8 mouse cellular contexts compared by ENCODE assay signal in the genomic region with DNA sequence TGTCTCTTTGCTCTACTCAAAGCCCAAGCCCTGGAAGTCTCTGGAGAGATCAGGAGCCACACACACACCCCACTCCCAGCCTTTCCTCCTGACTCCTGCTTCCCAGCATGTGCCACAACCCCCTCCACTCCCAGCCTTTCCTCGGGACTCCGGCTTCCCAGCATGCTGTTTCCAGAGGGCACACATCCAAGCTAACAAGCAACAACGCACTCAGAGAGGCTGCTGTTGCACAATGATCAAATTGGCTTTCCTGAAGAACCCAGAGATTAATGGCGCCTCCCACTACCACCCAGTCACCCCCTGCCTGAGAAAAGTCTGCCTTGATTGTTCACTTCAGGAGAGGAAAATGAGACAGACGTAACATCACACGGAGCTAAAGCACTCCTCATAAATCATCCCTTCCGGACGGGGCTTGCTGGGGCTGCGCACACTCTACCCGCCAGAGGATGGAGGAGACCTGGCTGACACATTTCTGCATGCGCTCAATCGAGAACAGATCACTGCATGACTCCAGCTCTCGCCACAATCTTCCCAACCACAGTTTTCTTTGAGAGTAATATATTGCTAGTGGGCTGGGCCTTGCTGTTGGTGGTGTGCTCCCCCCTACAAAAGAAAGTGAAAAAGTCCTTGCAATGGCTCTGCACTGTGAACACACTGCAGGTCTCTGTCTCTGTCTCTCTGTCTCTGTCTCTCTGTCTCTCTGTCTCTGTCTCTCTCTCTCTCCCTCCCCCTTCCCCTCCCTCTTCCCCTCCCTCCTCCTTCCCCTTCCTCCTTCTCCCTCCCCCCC.
A peak's percentile ranks its signal among the peaks of the same experiment; 100 is the strongest.
DNase-seq lines count a peak whose midpoint lies in the region; ATAC-seq and TF ChIP-seq lines count a peak whose summit lies in the region.

No protein-coding gene starts in this region.

- peak; percentile 89 for ATAC-seq in hindbrain, embryonic 11.5 days (ENCODE audit: low FRiP score)
- no peak for ATAC-seq in heart, postnatal 0 days (ENCODE audit: insufficient read depth, low read depth)
- ATAC-seq in limb, embryonic 15.5 days (ENCODE audit: insufficient number of reproducible peaks, low FRiP score, low TSS enrichment, low read depth) = peak; percentile 48; the same call in 1 of the 2 replicates
- peak; percentile 78; the same call in 1 of the 2 replicates for ATAC-seq in stomach, embryonic 14.5 days (ENCODE audit: insufficient number of reproducible peaks, insufficient read depth, low FRiP score, low read depth)

- peak overlapping the region; percentile 29; the same call in 1 of the 2 replicates for H3K4me2 ChIP-seq in hindbrain, embryonic 11.5 days (replicated peaks; ENCODE audit: low read depth, low read length)
- peak overlapping the region; percentile 28; the same call in 1 of the 2 replicates for H3K4me2 ChIP-seq in heart, postnatal 0 days (ENCODE audit: low read depth, low read length)
- peak overlapping the region; percentile 46 for H3K4me2 ChIP-seq in limb, embryonic 15.5 days
- peak overlapping the region; percentile 35 for H3K4me2 ChIP-seq in stomach, embryonic 14.5 days (replicated peaks; ENCODE audit: low read depth, low read length)

- TF ChIP-seq CTCF in heart, postnatal 0 days (IDR thresholded peaks at IDR 0.05; ENCODE audit: low read depth) = no peak

- no peak overlapping the region for H3K4me3 ChIP-seq in hindbrain, embryonic 11.5 days (ENCODE audit: low read depth, low read length)
- H3K4me3 ChIP-seq in hindbrain, embryonic 10.5 days = no peak overlapping the region
- H3K4me3 ChIP-seq in heart, postnatal 0 days (ENCODE audit: low read depth, low read length) = no peak overlapping the region
- peak overlapping the region; percentile 22 for H3K4me3 ChIP-seq in limb, embryonic 15.5 days
- H3K4me3 ChIP-seq in stomach, embryonic 14.5 days (ENCODE audit: low read depth, low read length) = no peak overlapping the region

- TF ChIP-seq EP300 in heart, postnatal 0 days (IDR thresholded peaks at IDR 0.05; ENCODE audit: low read depth) = no peak

- no peak overlapping the region for H3K9ac ChIP-seq in hindbrain, embryonic 11.5 days (ENCODE audit: low read depth, low read length)
- H3K9ac ChIP-seq in heart, postnatal 0 days (replicated peaks; ENCODE audit: low read depth, low read length) = no peak overlapping the region
- H3K9ac ChIP-seq in limb, embryonic 15.5 days = no peak overlapping the region; the same call in 1 of the 2 replicates
- no peak overlapping the region for H3K9ac ChIP-seq in stomach, embryonic 14.5 days (replicated peaks; ENCODE audit: low read depth, low read length)

- WGBS in hindbrain, embryonic 11.5 days = 31% methylated on average over 13 of the region's 13 CpGs
- 43% methylated on average over 13 of the region's 13 CpGs for WGBS in hindbrain, embryonic 10.5 days
- 33% methylated on average over 13 of the region's 13 CpGs for WGBS in heart, postnatal 0 days
- 5% methylated on average over 13 of the region's 13 CpGs for WGBS in limb, embryonic 15.5 days
- WGBS in stomach, embryonic 14.5 days = 14% methylated on average over 13 of the region's 13 CpGs

- no peak overlapping the region for H3K27ac ChIP-seq in hindbrain, embryonic 11.5 days (ENCODE audit: low read depth, low read length)
- H3K27ac ChIP-seq in hindbrain, embryonic 10.5 days = no peak overlapping the region
- H3K27ac ChIP-seq in heart, postnatal 0 days (ENCODE audit: low read depth) = no peak overlapping the region
- peak overlapping the region; percentile 33; the same call in 1 of the 2 replicates for H3K27ac ChIP-seq in limb, embryonic 15.5 days
- no peak overlapping the region for H3K27ac ChIP-seq in stomach, embryonic 14.5 days (ENCODE audit: low read length)

- no peaks in the 10 kb centered on the region for H3K36me3 ChIP-seq in hindbrain, embryonic 11.5 days (ENCODE audit: control insufficient read depth, insufficient read depth, low read length)
- H3K36me3 ChIP-seq in hindbrain, embryonic 10.5 days = no peaks in the 10 kb centered on the region
- H3K36me3 ChIP-seq in heart, postnatal 0 days (replicated peaks; ENCODE audit: control insufficient read depth, insufficient read depth, low read length) = no peaks in the 10 kb centered on the region
- H3K36me3 ChIP-seq in limb, embryonic 15.5 days = no peaks in the 10 kb centered on the region
- H3K36me3 ChIP-seq in stomach, embryonic 14.5 days (ENCODE audit: control insufficient read depth, insufficient read depth, low read length) = no peaks in the 10 kb centered on the region

- no peaks in the 10 kb centered on the region for H3K27me3 ChIP-seq in hindbrain, embryonic 11.5 days (ENCODE audit: control insufficient read depth, insufficient read depth, low read length)
- no peaks in the 10 kb centered on the region for H3K27me3 ChIP-seq in hindbrain, embryonic 10.5 days (ENCODE audit: insufficient read depth, poor library complexity, severe bottlenecking)
- H3K27me3 ChIP-seq in heart, postnatal 0 days (ENCODE audit: control insufficient read depth, insufficient read depth, low read length) = no peaks in the 10 kb centered on the region
- no peaks in the 10 kb centered on the region for H3K27me3 ChIP-seq in limb, embryonic 15.5 days
- no peaks in the 10 kb centered on the region for H3K27me3 ChIP-seq in stomach, embryonic 14.5 days (ENCODE audit: control insufficient read depth, insufficient read depth, low read length)

- no peaks in the 10 kb centered on the region for H3K9me3 ChIP-seq in hindbrain, embryonic 11.5 days (ENCODE audit: control insufficient read depth, low read length)
- no peaks in the 10 kb centered on the region for H3K9me3 ChIP-seq in hindbrain, embryonic 10.5 days
- no peaks in the 10 kb centered on the region for H3K9me3 ChIP-seq in heart, postnatal 0 days (replicated peaks; ENCODE audit: control insufficient read depth, low read length)
- H3K9me3 ChIP-seq in limb, embryonic 15.5 days = no peaks in the 10 kb centered on the region
- H3K9me3 ChIP-seq in stomach, embryonic 14.5 days (ENCODE audit: control insufficient read depth, low read depth, low read length) = no peaks in the 10 kb centered on the region

- peak; percentile 33 for DNase-seq in hindbrain, embryonic 11.5 days (ENCODE audit: low spot score)
- DNase-seq in hindbrain, embryonic 10.5 days (ENCODE audit: low spot score) = no peak
- DNase-seq in embryo, embryonic 10 days (ENCODE audit: low spot score) = peak; percentile 62
- no peak for DNase-seq in heart, postnatal 0 days (ENCODE audit: low spot score)
- DNase-seq in cerebellum, adult 18-20 months = no peak
- DNase-seq in frontal cortex, postnatal 25 days (ENCODE audit: low spot score in 2 of 2) = no peak

- H3K4me1 ChIP-seq in hindbrain, embryonic 11.5 days (replicated peaks; ENCODE audit: control insufficient read depth, insufficient read depth, low read length) = no peaks in the 10 kb centered on the region
- H3K4me1 ChIP-seq in hindbrain, embryonic 10.5 days (replicated peaks) = peaks cover 8% of the 10 kb centered on the region; the same call in 1 of the 2 replicates
- no peaks in the 10 kb centered on the region for H3K4me1 ChIP-seq in heart, postnatal 0 days (ENCODE audit: control insufficient read depth, insufficient read depth)
- peaks cover 8% of the 10 kb centered on the region for H3K4me1 ChIP-seq in limb, embryonic 15.5 days
- H3K4me1 ChIP-seq in stomach, embryonic 14.5 days (ENCODE audit: control insufficient read depth, insufficient read depth, low read length) = peaks cover 5% of the 10 kb centered on the region; the same call in 1 of the 2 replicates

Comparison
In these comparisons a context has a peak if more than half of its experiments do, and no peak if none do; other contexts are left out.
1. DNase-seq: peak in hindbrain, embryonic 11.5 days (single experiment) and embryo, embryonic 10 days (single experiment); none in hindbrain, embryonic 10.5 days (single experiment), heart, postnatal 0 days (single experiment), cerebellum, adult 18-20 months (0 of 2) and frontal cortex, postnatal 25 days (0 of 2).
2. Peak in every context shown above with its lines, with median percentiles within 50 percentile points of each other: H3K4me2 ChIP-seq.